Mouse (Mus musculus) CD4-positive, CD25-positive, alpha-beta regulatory T cell, adult 9 weeks (primary cell): ENCODE data around the gene Necap1. TPM values are rescaled to one million over a fixed set of nuclear protein-coding genes. Genes with fewer than 3 reads are reported as not detected.

Experiments used
- polyA plus RNA-seq: library from polyadenylated mRNA; unstranded; fragments of 100-300 nt; shearing (Covaris generic); gene quantifications from one replicate; pipeline ENCODE4 v1.2.1, GENCODE M21; 2017

Gene Necap1
- polyA plus RNA-seq, result 41.2 TPM

DNA sequence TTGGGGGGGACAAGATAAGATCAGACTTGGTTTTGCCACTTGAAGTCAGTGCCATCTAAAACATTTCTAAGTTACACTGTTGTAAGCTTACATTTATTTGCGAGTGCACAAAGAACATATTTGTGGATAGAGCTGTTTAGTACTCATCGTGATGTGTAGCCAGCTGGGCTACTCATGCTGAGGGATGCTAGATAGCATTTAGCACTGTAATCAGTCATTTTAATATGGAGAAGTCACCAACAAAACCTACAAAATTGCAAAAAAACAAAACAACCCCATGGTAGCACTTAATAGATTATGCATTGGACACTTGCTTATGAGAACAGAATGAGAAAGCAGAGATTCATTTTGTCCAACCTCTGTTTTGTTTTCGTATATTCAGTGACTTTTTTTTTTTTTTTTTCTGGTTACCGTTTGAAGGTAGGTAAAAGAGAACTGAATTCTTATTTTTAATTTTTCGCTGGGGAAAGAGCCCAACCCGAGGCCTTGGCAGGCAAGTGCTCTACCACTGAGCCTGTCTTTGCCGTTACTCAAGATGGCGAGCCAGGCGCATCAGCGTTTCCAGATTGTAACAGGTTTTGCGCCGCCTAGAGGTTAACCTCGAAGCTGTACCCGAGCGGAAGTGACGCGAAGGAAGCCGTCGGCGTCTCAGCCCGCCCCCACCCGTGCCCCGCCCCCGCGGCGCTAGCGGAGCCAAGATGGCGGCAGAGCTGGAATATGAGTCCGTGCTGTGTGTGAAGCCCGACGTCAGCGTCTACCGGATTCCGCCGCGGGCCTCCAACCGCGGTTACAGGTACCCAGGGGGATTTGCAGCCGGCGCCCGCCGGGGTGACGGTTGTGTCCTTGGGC is at the start of gene Necap1:
TSS of gene Necap1 (plus strand) at position 604 of the 849 bp plus-strand sequence.

GRCm38 (mm10) chr6:122855955-122856354 is 18.3 kb upstream of the Necap1 start, which contains the start of gene C3ar1:
C3ar1 (minus strand) TSS chr6:122856161.

DNA sequence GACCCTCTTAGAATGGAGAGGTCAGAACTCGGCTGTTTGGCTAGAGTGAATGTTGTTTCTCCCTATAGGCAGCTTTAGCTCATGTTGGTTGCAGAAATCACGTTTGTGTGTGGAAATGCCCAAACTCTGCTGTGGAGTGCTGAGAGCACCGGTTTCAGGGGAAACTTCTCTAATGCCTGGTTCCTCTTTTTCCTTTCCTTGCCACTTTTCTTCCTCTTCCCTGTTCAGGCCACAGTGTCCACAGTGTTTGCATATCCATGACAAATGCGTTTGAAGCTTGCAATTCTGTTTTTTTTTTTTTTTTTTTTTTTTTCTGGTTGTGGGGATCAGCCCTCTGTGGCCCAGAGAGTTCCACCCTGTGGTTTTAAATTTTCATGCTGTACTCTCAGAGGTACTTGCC is 47.2 kb downstream of the Necap1 start, which contains the start of gene Clec4a1:
TSS of gene Clec4a1 (plus strand) at position 398 of the 400 bp plus-strand sequence.

Other genes with a start within 250 kb of the Necap1 start
- gene Dppa3, start 248.1 kb upstream of the Necap1 start, polyA plus RNA-seq, result not detected
- gene Nanog, start 167.0 kb upstream of the Necap1 start, polyA plus RNA-seq, result not detected
- gene Slc2a3, start 72.8 kb upstream of the Necap1 start, polyA plus RNA-seq, result 99.6 TPM
- 6.1 TPM for gene Foxj2, start 54.6 kb upstream of the Necap1 start, polyA plus RNA-seq
- 0.22 TPM for gene C3ar1, start 18.3 kb upstream of the Necap1 start, polyA plus RNA-seq
- 0.24 TPM for gene Clec4a1, start 47.4 kb downstream of the Necap1 start, polyA plus RNA-seq
- gene Clec4a3, start 78.0 kb downstream of the Necap1 start, polyA plus RNA-seq, result 0.24 TPM
- not detected for gene Clec4a4, start 115.9 kb downstream of the Necap1 start, polyA plus RNA-seq
- gene Clec4b1, start 175.5 kb downstream of the Necap1 start, polyA plus RNA-seq, result not detected
- 0.91 TPM for gene Clec4a2, start 232.0 kb downstream of the Necap1 start, polyA plus RNA-seq